Mouse (Mus musculus) hindbrain, embryonic 16.5 days (tissue): ENCODE results near the gene Ndufs7. TPM values are rescaled to one million over a fixed set of nuclear protein-coding genes. Genes with fewer than 3 reads are reported as not detected.

Experiments
- ATAC-seq: fragments of 200-750 bp; cut with Nextera tagmentation; 2 replicates; pipeline ENCODE4 v1.8.0; 2017; ENCODE audit warnings: moderate TSS enrichment, moderate library complexity
- H3K27ac ChIP-seq: fragments of 300-500 bp; sonication (generic); 2 replicates; pipeline ENCODE4 v1.5.1; 2014; ENCODE audit warnings: low read depth, mild to moderate bottlenecking, control low read depth, low read length, moderate library complexity
- H3K27me3 ChIP-seq: fragments of 300-500 bp; sonication (generic); replicated peaks from 2 replicates; pipeline ENCODE4 v1.6.1; 2014; ENCODE audit warnings: low read length; ENCODE audit not compliant: control insufficient read depth, insufficient read depth
- H3K36me3 ChIP-seq: fragments of 300-500 bp; sonication (generic); 2 replicates; pipeline ENCODE4 v1.6.1; 2014; ENCODE audit warnings: mild to moderate bottlenecking, low read length, moderate library complexity, mixed read lengths; ENCODE audit not compliant: control insufficient read depth, insufficient read depth
- H3K4me1 ChIP-seq: fragments of 300-500 bp; sonication (generic); 2 replicates; pipeline ENCODE4 v1.6.1; 2014; ENCODE audit warnings: low read depth, low read length; ENCODE audit not compliant: control insufficient read depth, insufficient read depth
- H3K4me2 ChIP-seq: fragments of 300-500 bp; sonication (generic); 2 replicates; pipeline ENCODE4 v1.6.1; 2014; ENCODE audit warnings: mild to moderate bottlenecking, low read length, control low read depth, moderate library complexity
- H3K4me3 ChIP-seq: fragments of 300-500 bp; sonication (generic); 2 replicates; pipeline ENCODE4 v1.5.1; 2014; ENCODE audit warnings: mild to moderate bottlenecking, low read length, control low read depth, moderate library complexity
- H3K9ac ChIP-seq: fragments of 300-500 bp; sonication (generic); 2 replicates; pipeline ENCODE4 v1.6.1; 2014; ENCODE audit warnings: low read depth, mild to moderate bottlenecking, control low read depth, low read length, moderate library complexity
- H3K9me3 ChIP-seq: fragments of 300-500 bp; sonication (generic); 2 replicates; pipeline ENCODE4 v1.6.1; 2014; ENCODE audit warnings: mild to moderate bottlenecking, low read length, moderate library complexity; ENCODE audit not compliant: control insufficient read depth
- WGBS: fragments of 180-500 bp; shearing (Covaris S2); extraction: QIAGEN DNeasy Blood & Tissue Kit; methylation state at CpG from one replicate; pipeline ENCODE4 v1.1.7; 2014; 5-methylcytosine and 5-hydroxymethylcytosine counted together
- polyA plus RNA-seq: library from polyadenylated mRNA; unstranded; fragments of >200 nt; fragmentation: Nextera tagmentation; extraction: Ambion mirVana; gene quantifications from 2 replicates; pipeline ENCODE4 v1.2.1, GENCODE M21; 2015

Gene Ndufs7
- polyA plus RNA-seq, 1 experiment from 2014 or later = 361 TPM

DNA sequence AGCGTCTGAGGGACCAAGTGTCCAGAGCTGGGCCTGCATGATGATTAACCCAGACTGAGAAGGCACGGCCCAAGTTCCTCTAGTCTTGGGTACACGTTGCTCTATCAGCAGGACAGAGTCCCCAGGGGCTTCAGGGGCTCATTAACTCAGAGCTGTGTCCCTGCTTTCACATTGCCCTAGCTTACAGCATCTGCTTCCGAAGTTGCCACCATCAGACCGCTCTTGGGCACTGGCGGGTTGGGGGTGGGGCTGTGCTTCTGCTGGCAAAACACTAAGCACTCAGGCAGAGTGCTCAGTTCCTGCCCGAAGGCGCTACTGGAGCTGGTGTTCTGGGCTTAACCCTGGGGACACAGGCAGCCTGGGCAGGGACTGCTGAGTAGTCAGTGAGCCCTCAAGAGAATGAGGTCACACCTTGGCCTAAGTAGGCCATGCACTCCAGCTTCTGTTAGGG lies 33.0 kb downstream of the Ndufs7 start:
- ATAC-seq = no peak
- no peaks in the 10 kb centered on the region for H3K27me3 ChIP-seq
- H3K4me2 ChIP-seq = no peak overlapping the region
- peaks cover 54% of the 10 kb centered on the region for H3K36me3 ChIP-seq
- H3K4me3 ChIP-seq = no peak overlapping the region
- no peaks in the 10 kb centered on the region for H3K9me3 ChIP-seq
- no peak overlapping the region for H3K27ac ChIP-seq
- 57% methylated on average over 8 of the region's 8 CpGs for WGBS
- H3K9ac ChIP-seq = no peak overlapping the region
- H3K4me1 ChIP-seq = no peaks in the 10 kb centered on the region; the same call in 1 of the 2 replicates

DNA sequence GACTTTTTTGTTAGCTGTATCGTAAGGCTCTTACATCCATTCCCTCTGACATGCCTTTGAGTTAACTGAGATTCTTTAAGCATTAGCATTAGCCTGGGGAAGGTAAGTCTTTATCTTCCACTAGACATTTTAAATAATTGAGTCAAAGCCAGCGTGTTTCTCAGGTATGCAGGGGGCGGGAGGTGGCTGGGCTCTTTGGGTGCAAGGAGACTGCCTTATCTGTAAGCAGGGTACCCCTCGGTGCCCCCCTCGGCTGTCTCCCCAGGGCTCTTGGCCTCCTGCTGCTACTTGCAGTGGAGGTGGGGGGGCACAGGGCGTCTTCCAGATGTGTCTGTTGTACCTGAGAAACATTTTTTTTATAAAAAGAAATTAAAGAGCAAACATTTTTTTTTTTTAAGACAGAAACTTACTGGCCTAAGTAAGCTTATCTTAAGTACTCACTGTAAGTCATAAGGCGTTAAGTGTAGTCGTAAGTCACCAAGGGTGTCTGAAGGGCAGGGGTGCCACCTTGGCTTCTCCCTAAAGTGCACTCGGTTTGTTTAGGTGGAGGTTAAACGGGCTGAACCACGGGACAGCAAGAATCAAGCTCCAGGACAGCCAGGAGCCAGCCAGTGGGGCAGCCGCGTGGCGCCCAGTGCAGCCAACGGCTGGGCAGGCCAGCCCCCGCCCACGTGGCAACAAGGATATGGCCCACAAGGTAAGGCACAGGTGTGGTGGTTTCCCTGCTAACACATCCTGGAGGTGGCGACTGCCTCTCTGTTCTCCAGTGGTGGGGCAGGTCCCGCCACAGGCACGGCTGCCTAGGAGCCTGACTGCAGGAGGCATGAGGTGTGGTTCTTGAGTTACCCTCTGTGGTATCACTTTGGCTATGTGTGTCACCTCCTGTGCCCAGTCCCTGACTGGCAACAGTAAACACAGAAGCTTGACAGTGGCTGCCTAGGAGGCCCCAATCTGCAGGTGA lies 33.8 kb downstream of the Ndufs7 start:
- H3K36me3 ChIP-seq = peaks cover 52% of the 10 kb centered on the region
- no peak overlapping the region for H3K27ac ChIP-seq
- WGBS = 90% methylated on average over 20 of the region's 20 CpGs
- no peak overlapping the region for H3K4me2 ChIP-seq
- ATAC-seq = no peak
- no peaks in the 10 kb centered on the region; the same call in 1 of the 2 replicates for H3K4me1 ChIP-seq
- H3K9me3 ChIP-seq = no peaks in the 10 kb centered on the region
- no peak overlapping the region for H3K4me3 ChIP-seq
- no peak overlapping the region for H3K9ac ChIP-seq
- H3K27me3 ChIP-seq = no peaks in the 10 kb centered on the region

DNA sequence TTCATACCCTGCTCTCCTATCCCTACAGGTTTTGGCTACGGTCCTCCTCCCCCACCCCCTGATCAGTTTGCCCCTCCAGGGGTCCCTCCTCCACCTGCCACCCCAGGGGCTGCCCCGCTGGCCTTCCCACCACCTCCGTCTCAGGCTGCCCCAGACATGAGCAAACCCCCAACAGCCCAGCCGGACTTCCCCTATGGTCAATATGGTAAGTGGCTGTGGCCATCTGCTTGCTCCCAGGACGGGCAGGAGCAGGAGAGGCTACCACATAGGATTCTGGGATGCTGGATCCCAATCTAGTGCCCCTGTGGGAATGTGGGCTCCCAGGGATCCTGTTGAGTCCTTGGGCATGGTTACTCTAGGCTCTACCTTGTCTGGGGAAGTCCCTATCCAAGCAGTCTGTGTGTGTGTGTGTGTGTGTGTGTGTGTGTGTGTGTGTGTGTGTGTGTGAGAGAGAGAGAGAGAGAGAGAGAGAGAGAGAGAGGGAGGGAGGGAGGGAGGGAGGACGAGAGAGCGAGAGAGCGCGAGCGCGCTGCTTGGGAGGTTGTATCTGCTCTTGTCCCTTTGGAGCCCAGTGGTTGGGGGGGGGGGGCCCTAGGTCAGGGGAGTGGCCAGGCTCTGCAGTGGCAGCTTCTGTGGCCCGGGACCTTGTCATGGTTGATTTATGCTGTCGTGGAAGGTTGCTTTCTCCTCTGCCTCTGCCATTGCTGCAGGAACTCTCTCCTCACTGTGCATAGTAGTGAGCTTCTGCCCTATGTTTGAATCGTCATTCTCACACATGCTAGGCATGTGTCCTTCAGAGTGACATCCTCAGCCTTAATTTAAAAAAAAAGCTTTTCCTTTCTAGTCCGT lies 36.5 kb downstream of the Ndufs7 start:
- Histone ChIP-seq H3K36me3 (peaks cover 36% of the 10 kb centered on the region), H3K27ac (no peak overlapping the region), H3K9ac (no peak overlapping the region), H3K27me3 (no peaks in the 10 kb centered on the region), H3K4me3 (no peak overlapping the region), H3K9me3 (no peaks in the 10 kb centered on the region), H3K4me1 (no peaks in the 10 kb centered on the region; the same call in 1 of the 2 replicates), H3K4me2 (no peak overlapping the region)
- WGBS = 68% methylated on average over 11 of the region's 15 CpGs
- ATAC-seq = no peak

DNA sequence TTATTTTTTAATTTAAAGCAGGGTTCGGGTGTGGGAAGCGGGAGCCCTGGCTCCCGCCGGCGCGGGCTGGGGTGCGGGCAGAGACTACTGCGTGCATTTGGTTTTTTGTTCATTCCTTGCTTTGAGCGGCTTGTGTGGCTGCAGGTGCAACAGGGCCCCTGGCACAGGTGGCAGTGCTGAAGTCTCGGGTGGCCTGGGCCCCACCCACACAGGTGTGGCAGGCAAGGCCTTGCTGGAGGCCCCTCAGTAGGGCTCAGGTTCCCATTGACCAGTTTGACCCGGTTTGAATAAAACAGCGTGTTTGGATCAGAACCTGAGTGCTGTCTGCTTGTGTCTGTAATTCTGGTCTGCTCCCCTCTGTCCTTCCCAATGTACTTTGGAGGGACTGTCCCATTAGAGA lies 39.2 kb downstream of the Ndufs7 start:
- no peak overlapping the region for H3K4me3 ChIP-seq
- 93% methylated on average over 12 of the region's 12 CpGs for WGBS
- H3K27ac ChIP-seq = no peak overlapping the region
- ATAC-seq = no peak
- no peak overlapping the region for H3K4me2 ChIP-seq
- peaks cover 6% of the 10 kb centered on the region for H3K4me1 ChIP-seq
- H3K9me3 ChIP-seq = no peaks in the 10 kb centered on the region
- H3K36me3 ChIP-seq = peaks cover 34% of the 10 kb centered on the region
- no peak overlapping the region for H3K9ac ChIP-seq
- H3K27me3 ChIP-seq = no peaks in the 10 kb centered on the region

DNA sequence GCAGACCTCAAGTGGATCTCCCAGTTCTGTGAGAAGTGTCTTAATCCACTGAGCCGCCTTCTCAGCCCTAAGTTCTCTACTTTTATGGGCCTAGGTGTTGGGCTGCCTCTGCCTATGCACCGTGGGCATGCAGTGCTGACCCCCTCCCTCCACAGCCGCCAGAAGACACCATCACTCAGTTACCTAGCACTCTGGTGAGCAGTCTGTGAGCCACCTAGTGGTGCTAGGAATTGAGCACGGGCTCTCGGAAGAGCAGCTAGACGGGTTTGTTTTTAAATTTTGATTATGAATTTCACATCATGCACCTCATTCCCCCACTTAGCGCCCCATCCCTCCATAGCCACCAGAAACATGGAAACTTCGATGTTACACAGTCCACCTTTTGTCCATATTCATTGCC lies 39.7 kb downstream of the Ndufs7 start:
- ATAC-seq = no peak
- Histone ChIP-seq H3K4me3 (no peak overlapping the region), H3K36me3 (peaks cover 30% of the 10 kb centered on the region), H3K4me2 (no peak overlapping the region), H3K4me1 (peaks cover 12% of the 10 kb centered on the region), H3K27me3 (no peaks in the 10 kb centered on the region), H3K27ac (no peak overlapping the region), H3K9me3 (no peaks in the 10 kb centered on the region), H3K9ac (no peak overlapping the region)
- WGBS = 70% methylated on average over 8 of the region's 8 CpGs

DNA sequence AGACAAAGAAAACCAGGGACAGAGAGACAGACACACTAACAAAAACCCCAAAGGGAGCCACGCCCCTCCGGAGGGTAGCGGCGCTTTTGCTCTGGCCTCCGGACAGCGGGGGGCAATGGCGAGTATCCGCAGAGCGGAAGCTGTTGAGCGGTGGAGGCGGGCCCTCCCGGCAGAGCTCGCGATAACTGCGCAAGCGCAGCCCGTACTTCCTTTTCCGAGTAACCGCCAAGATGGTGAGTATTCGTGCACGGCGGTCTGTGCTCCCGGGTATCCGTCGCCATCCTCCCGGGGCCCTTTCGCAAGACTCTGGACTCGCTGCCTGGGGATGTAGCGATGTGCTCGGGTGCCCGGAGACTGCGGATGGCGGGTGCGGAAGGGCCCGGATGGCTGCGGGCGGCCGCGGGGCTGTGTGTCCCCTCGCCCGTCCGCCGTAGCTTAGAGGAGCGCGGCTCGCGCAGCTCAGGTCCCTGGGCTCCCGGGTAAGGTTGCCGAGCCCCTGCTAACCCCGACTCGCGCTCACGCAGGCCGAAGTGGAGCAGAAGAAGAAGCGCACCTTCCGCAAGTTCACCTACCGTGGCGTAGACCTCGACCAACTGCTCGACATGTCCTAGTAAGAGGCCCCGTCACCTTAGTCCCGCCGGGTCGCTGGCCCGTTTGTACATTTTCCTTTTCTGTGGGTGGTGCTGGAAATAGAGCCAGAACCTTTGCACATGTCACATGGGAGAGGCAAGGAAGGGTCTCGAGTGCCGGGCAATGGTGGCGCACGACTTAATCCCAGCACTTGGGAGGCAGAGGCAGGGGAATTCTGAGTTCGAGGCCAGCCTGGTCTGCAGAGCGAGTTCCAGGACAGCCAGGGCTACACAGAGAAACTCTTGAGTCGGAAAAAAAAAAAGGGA lies 43.6 kb downstream of the Ndufs7 start, which contains the start of gene Rps15:
Gene Rps15, plus strand, starts transcription at position 203 of the 896 bp plus-strand sequence.
- H3K4me2 ChIP-seq = peak within 1 kb of the TSS; percentile 99
- H3K27me3 ChIP-seq = no peaks in the 10 kb centered on the region
- H3K4me3 ChIP-seq = peak within 1 kb of the TSS; percentile 82
- WGBS = under 1% methylated on average over 71 of the region's 72 CpGs
- H3K4me1 ChIP-seq = peaks cover 36% of the 10 kb centered on the region
- peaks cover 16% of the 10 kb centered on the region for H3K36me3 ChIP-seq
- peak within 1 kb of the TSS; percentile 92 for H3K9ac ChIP-seq
- ATAC-seq = peak; percentile 82
- no peaks in the 10 kb centered on the region for H3K9me3 ChIP-seq
- peak within 1 kb of the TSS; percentile 90 for H3K27ac ChIP-seq

DNA sequence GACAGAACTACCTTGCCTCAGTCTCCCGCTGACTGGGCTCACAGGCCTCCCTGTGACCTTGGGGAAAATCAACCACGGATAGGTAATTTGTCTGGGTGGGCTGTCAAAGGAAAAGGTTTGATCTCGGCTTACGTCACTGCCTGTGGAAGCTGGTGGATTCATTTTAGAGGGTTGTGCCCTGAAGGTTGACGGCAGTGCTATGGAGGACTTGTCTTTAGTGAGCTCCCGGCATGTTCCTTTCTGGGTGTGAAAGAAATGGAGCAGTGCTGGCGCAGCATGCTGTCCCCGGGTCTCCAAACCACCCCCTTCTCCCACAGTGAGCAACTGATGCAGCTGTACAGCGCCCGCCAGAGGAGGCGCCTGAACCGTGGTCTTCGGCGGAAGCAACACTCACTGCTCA lies 44.4 kb downstream of the Ndufs7 start:
- 22% methylated on average over 14 of the region's 14 CpGs for WGBS
- peaks cover 10% of the 10 kb centered on the region for H3K36me3 ChIP-seq
- H3K9me3 ChIP-seq = no peaks in the 10 kb centered on the region
- no peak overlapping the region for H3K27ac ChIP-seq
- H3K9ac ChIP-seq = peak overlapping the region; percentile 92
- peaks cover 44% of the 10 kb centered on the region for H3K4me1 ChIP-seq
- ATAC-seq = no peak
- H3K4me2 ChIP-seq = peak overlapping the region; percentile 99
- peak overlapping the region; percentile 82 for H3K4me3 ChIP-seq
- H3K27me3 ChIP-seq = no peaks in the 10 kb centered on the region

DNA sequence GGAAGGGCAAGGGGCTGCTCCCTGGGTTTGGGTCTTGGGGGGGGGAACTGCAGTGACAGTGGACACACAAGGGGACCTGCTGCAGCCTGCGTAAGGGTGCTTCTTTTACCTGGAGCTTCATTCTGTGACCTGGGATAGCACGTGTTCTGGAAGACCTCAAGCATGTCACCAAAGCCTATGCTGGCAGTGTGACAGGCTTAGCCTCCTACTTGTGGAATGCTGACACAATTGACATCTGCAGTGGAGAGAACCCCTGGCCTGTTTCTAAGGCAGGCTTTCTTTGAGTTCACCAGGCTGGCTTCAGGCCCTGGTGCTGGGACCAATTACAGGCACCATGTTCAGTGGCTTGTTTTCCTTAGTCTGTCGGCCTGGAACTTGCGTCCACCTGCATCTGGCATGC lies 45.4 kb downstream of the Ndufs7 start:
- no peaks in the 10 kb centered on the region for H3K9me3 ChIP-seq
- H3K4me3 ChIP-seq = no peak overlapping the region
- no peak for ATAC-seq
- WGBS = 76% methylated on average over 4 of the region's 4 CpGs
- H3K36me3 ChIP-seq = peaks cover 9% of the 10 kb centered on the region
- H3K9ac ChIP-seq = no peak overlapping the region
- H3K4me2 ChIP-seq = no peak overlapping the region
- H3K27me3 ChIP-seq = no peaks in the 10 kb centered on the region
- H3K4me1 ChIP-seq = peaks cover 48% of the 10 kb centered on the region
- H3K27ac ChIP-seq = no peak overlapping the region; the same call in 1 of the 2 replicates
